Mouse (Mus musculus): Measurements from ENCODE around the gene Slc23a3. TPM values are rescaled to one million over a fixed set of nuclear protein-coding genes. Genes with fewer than 3 reads are reported as not detected.

Gene Slc23a3
- 0.11 TPM in 1 of 2 replicates, not detected in the other for polyA plus RNA-seq (2016; fragmentation: Nextera tagmentation; extraction: Ambion mirVana)

- Histone ChIP-seq H3K4me1 (peaks cover 3% of the 10 kb centered on the region; the same call in 1 of the 2 replicates), H3K4me3 (no peak within 1 kb of the TSS), H3K27ac (replicated peaks) (no peak within 1 kb of the TSS), H3K27me3 (ENCODE audit: low read depth, poor library complexity, severe bottlenecking) (peaks cover 5% of the 10 kb centered on the region; the same call in 1 of the 2 replicates), H3K9me3 (replicated peaks) (no peaks in the 10 kb centered on the region), H3K36me3 (peaks cover 36% of the 10 kb centered on the region)
- 67% methylated on average over 12 of the region's 12 CpGs for WGBS
- DNase-seq (ENCODE audit: low spot score) = no peak
Measured at GRCm38 (mm10) chr1:75133421-75134207, at the start of gene Slc23a3. Slc23a3 (minus strand) TSS chr1:75133890.

DNA sequence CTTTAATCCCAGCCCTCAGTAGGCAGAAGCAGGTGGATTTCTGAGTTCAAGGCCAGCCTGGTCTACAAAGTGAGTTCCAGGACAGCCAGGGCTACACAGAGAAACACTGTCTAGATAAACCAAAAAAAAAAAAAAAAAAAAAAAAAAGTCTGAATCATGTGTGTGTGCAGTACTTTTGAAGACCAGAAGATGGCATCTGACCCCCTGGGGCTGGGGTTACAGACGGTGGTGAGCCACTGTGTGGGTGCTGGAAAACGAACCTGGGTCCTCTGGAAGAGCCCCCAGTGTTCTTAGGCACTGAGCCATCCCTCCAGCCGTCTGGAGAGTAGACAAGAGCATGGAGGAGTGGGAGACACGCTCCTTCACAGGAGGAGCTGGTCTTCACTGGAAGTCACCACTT lies 48.5 kb upstream of the Slc23a3 start:
- Histone ChIP-seq H3K4me3 (no peak overlapping the region), H3K9me3 (replicated peaks) (no peaks in the 10 kb centered on the region), H3K36me3 (peaks cover 60% of the 10 kb centered on the region), H3K27me3 (ENCODE audit: low read depth, poor library complexity, severe bottlenecking) (no peaks in the 10 kb centered on the region), H3K27ac (replicated peaks) (no peak overlapping the region), H3K4me1 (peaks cover 28% of the 10 kb centered on the region)
- no peak for DNase-seq (ENCODE audit: low spot score)
- WGBS = 81% methylated on average over 4 of the region's 4 CpGs

DNA sequence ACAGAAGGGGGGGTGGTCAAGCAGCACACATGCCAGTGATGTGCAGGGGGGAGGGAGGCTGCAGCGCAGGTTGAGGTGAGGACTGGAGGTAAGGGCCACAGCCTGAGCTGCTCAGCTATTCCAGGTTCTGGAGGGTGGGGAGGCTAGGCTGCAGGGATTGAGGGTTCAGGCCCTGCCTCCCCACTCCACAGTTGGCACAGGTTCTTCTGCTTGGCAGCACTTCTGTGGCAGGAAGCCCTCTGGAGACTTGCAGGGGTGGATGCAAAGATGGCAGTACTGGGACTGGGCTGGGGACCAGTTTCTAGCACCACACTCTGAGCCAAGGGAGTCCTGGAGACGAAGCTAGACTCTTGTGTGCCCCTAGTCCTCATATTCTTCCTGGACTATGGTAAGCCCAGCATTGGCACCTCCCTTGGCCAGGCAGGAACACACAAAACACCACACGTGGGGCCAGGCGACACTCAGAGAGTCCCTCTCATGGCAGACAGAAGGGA lies 47.7 kb upstream of the Slc23a3 start:
- Histone ChIP-seq H3K4me1 (peaks cover 28% of the 10 kb centered on the region), H3K27ac (replicated peaks) (no peak overlapping the region), H3K4me3 (no peak overlapping the region), H3K36me3 (peaks cover 61% of the 10 kb centered on the region), H3K27me3 (ENCODE audit: low read depth, poor library complexity, severe bottlenecking) (no peaks in the 10 kb centered on the region), H3K9me3 (replicated peaks) (no peaks in the 10 kb centered on the region)
- 82% methylated on average over 4 of the region's 4 CpGs for WGBS
- DNase-seq (ENCODE audit: low spot score) = no peak

DNA sequence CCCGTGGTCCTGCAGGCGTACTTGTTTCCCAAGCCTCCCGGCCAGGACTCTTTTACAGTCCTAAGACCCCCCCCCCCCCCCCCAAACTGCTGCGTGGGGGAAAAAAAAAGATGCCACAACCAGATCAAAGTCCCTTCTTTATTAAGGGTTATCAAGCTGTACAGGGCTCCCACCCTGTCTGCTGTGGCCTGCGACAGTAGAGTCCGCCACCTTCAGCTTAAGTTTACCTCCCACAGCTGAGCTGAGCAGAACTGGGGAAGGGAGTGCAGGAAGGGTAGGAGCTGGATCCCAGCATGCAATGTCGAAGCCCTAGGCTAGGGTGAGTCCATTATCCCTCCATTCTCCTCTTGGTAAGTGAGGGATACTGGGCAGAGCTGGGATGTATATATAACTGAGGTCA lies 47.1 kb upstream of the Slc23a3 start:
- H3K9me3 ChIP-seq (replicated peaks) = no peaks in the 10 kb centered on the region
- H3K36me3 ChIP-seq = peaks cover 61% of the 10 kb centered on the region
- peak overlapping the region; percentile 64 for H3K4me3 ChIP-seq
- H3K27me3 ChIP-seq (ENCODE audit: low read depth, poor library complexity, severe bottlenecking) = no peaks in the 10 kb centered on the region
- peak overlapping the region; percentile 89 for H3K27ac ChIP-seq (replicated peaks)
- peaks cover 28% of the 10 kb centered on the region for H3K4me1 ChIP-seq
- no peak for DNase-seq (ENCODE audit: low spot score)
- 32% methylated on average over 7 of the region's 7 CpGs for whole genome bisulfite sequencing

DNA sequence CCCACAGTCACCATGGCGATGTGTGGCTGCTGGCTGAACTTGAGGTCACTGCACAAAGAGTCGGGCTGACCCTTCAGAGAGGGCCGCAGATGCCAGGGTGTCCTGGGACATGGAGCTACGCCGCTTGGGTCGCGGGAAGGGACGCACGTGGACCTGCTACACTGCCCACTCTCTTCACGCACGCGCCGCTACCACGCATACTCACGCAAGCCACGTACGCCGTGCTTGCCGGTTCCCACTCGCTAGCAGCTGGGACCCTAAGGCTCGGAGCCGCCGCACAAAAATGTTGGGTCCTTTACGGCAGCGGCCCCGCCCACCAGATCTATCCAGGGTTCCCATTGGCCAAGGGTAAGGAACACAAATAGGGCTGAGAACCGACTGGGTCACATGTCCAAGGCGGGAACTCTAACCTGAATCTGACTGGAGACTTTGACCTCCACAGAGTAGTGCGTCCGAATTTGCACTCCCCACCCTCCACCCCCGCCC lies 46.5 kb upstream of the Slc23a3 start, which contains the start of gene Abcb6:
Gene Abcb6 (minus strand): TSS at position 288 of the 486 bp plus-strand sequence.
- peak within 1 kb of the TSS; percentile 89 for H3K27ac ChIP-seq (replicated peaks)
- no peaks in the 10 kb centered on the region for H3K9me3 ChIP-seq (replicated peaks)
- peak within 1 kb of the TSS; percentile 64 for H3K4me3 ChIP-seq
- H3K27me3 ChIP-seq (ENCODE audit: low read depth, poor library complexity, severe bottlenecking) = no peaks in the 10 kb centered on the region
- under 1% methylated on average over 31 of the region's 31 CpGs for WGBS
- DNase-seq (ENCODE audit: low spot score) = peak; percentile 95
- peaks cover 28% of the 10 kb centered on the region for H3K4me1 ChIP-seq
- peaks cover 61% of the 10 kb centered on the region for H3K36me3 ChIP-seq

DNA sequence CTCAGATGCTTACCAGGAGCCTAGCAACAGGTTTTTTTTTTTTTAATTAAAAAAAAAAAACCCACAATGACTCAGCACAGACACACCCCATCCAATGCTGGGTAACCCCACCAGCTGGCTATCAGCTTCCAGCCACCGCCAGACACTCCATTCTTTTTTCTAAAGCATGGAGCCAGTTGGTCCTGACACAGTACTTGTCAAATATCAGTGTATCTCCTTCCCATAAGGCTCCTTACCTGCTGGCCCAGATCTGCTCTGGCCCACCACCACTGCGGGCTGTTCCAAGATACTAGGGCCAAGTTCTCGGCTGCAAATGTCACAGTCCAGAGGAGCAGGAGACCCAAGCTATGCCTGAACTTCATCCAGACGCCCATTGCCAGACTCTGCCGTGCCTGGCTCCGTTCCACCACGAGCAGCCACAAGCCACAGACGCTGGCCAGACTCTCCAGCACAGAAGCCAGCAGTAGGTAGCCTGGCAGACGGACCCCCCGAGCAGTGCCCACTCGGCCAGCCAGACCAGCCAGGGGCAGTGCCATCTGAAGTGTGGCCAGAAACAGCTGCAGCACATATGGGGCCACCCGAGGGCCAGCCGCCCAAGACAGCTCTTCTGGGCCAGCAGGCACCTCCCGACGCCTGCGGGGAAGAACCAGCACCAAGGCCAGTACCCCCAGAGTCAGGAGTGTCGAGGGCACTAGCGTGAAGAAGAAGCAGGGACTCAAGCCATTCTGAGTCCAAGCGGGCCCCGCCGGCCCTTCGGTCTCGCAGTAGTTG lies 45.8 kb upstream of the Slc23a3 start:
- peak overlapping the region; percentile 64 for H3K4me3 ChIP-seq
- H3K9me3 ChIP-seq (replicated peaks) = no peaks in the 10 kb centered on the region
- H3K4me1 ChIP-seq = peaks cover 28% of the 10 kb centered on the region
- peaks cover 61% of the 10 kb centered on the region for H3K36me3 ChIP-seq
- H3K27me3 ChIP-seq (ENCODE audit: low read depth, poor library complexity, severe bottlenecking) = no peaks in the 10 kb centered on the region
- DNase-seq (ENCODE audit: low spot score) = no peak
- 12% methylated on average over 23 of the region's 23 CpGs for WGBS
- H3K27ac ChIP-seq (replicated peaks) = peak overlapping the region; percentile 89

GRCm38 (mm10) chr1:75168472-75169464 lies 35.1 kb upstream of the Slc23a3 start, which contains the start of gene Zfand2b:
Zfand2b (plus strand) TSS chr1:75168646.
- WGBS = 1% methylated on average over 59 of the region's 59 CpGs
- H3K4me3 ChIP-seq = peak within 1 kb of the TSS; percentile 77
- peak within 1 kb of the TSS; percentile 86 for H3K27ac ChIP-seq (replicated peaks)
- DNase-seq (ENCODE audit: low spot score) = peak; percentile 97
- H3K9me3 ChIP-seq (replicated peaks) = no peaks in the 10 kb centered on the region
- no peaks in the 10 kb centered on the region for H3K27me3 ChIP-seq (ENCODE audit: low read depth, poor library complexity, severe bottlenecking)
- peaks cover 36% of the 10 kb centered on the region for H3K36me3 ChIP-seq
- peaks cover 19% of the 10 kb centered on the region for H3K4me1 ChIP-seq

DNA sequence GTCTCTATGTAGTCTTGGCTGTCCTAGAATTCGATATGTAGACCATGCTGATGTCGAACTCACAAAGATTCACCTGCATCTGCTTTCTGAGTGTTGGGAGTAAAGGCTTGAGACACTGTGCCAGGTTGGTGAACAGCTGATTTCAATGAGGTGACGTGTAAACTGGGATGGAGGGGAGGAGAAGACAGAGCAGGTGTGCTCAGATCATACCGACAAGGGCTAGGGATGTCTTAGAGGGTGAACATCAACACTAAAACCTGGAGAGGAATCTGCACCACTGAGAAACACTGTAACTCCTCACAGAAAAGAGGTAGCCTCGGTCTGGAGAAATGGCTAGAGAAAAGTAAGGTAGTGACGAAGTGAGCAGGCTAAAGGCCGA lies 34.4 kb upstream of the Slc23a3 start:
- Histone ChIP-seq H3K27me3 (ENCODE audit: low read depth, poor library complexity, severe bottlenecking) (no peaks in the 10 kb centered on the region), H3K27ac (replicated peaks) (peak overlapping the region; percentile 86), H3K4me1 (peaks cover 19% of the 10 kb centered on the region), H3K36me3 (peaks cover 29% of the 10 kb centered on the region), H3K9me3 (replicated peaks) (no peaks in the 10 kb centered on the region), H3K4me3 (peak overlapping the region; percentile 77)
- WGBS = 8% methylated on average over 7 of the region's 7 CpGs
- DNase-seq (ENCODE audit: low spot score) = no peak

- Histone ChIP-seq H3K36me3 (no peaks in the 10 kb centered on the region), H3K27me3 (ENCODE audit: low read depth, poor library complexity, severe bottlenecking) (no peaks in the 10 kb centered on the region), H3K9me3 (replicated peaks) (no peaks in the 10 kb centered on the region), H3K4me1 (no peaks in the 10 kb centered on the region), H3K27ac (replicated peaks) (no peak overlapping the region), H3K4me3 (no peak overlapping the region)
- no peak for DNase-seq (ENCODE audit: low spot score)
- WGBS = 87% methylated on average over 4 of the region's 4 CpGs
Measured at GRCm38 (mm10) chr1:75160256-75160617, 26.5 kb upstream of the Slc23a3 start.

GRCm38 (mm10) chr1:75159540-75160255 lies 26.0 kb upstream of the Slc23a3 start:
- no peaks in the 10 kb centered on the region for H3K27me3 ChIP-seq (ENCODE audit: low read depth, poor library complexity, severe bottlenecking)
- no peaks in the 10 kb centered on the region for H3K36me3 ChIP-seq
- H3K27ac ChIP-seq (replicated peaks) = no peak overlapping the region
- H3K4me3 ChIP-seq = no peak overlapping the region
- H3K4me1 ChIP-seq = no peaks in the 10 kb centered on the region
- no peaks in the 10 kb centered on the region for H3K9me3 ChIP-seq (replicated peaks)
- WGBS = 70% methylated on average over 5 of the region's 5 CpGs
- DNase-seq (ENCODE audit: low spot score) = no peak

GRCm38 (mm10) chr1:75158990-75159389 lies 25.3 kb upstream of the Slc23a3 start:
- no peak overlapping the region for H3K27ac ChIP-seq (replicated peaks)
- no peaks in the 10 kb centered on the region for H3K36me3 ChIP-seq
- no peaks in the 10 kb centered on the region for H3K4me1 ChIP-seq
- H3K4me3 ChIP-seq = no peak overlapping the region
- no peak for DNase-seq (ENCODE audit: low spot score)
- no peaks in the 10 kb centered on the region for H3K9me3 ChIP-seq (replicated peaks)
- H3K27me3 ChIP-seq (ENCODE audit: low read depth, poor library complexity, severe bottlenecking) = no peaks in the 10 kb centered on the region
